Mouse (Mus musculus): ENCODE measurements around the gene Klhl5. TPM values are rescaled to one million over a fixed set of nuclear protein-coding genes. Genes with fewer than 3 reads are reported as not detected.

Gene Klhl5
- polyA plus RNA-seq, 1 experiment from 2014 or later, result 17.6 TPM

- Histone ChIP-seq H3K4me2 (no peak overlapping the region), H3K27ac (no peak overlapping the region)
- 60% methylated on average over 13 of the region's 13 CpGs for WGBS
These were observed 68.7 kb downstream of the Klhl5 start for GRCm38 (mm10) chr5:65175918-65176484.

DNA sequence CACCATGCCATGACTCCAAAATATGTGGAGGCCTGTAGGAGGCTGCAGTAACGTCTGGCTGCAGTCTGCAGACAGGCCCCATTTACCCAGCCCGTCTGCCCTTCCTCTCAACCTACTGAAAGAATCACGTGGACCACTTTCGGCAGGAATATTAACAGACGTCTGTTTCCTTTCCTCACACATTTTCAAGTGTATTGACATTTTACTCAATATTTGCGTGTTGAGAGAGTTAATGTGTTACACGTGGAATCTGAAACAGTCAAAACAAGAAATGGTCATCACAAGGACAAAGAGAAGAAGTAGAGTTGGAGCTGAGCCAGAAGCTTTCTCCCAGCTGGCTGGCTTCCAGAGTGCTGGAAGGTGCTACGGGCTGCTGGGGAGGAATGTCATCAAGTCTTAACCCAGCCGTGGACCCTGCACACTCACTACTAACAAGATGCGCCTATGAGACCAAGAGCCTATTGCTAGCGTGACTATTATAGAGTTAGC is 69.7 kb downstream of the Klhl5 start:
- Histone ChIP-seq H3K36me3 (no peaks in the 10 kb centered on the region), H3K27ac (no peak overlapping the region), H3K4me3 (no peak overlapping the region), H3K27me3 (0 out of 2 replicates have a peak, but pooled peaks cover 4% of the 10 kb centered on the region), H3K9me3 (no peaks in the 10 kb centered on the region), H3K4me1 (peaks cover 22% of the 10 kb centered on the region), H3K9ac (no peak overlapping the region), H3K4me2 (no peak overlapping the region)
- no peak for ATAC-seq (ENCODE audit: insufficient number of reproducible peaks, low FRiP score, low TSS enrichment, low read depth)
- WGBS, result 19% methylated on average over 11 of the region's 11 CpGs

More at GRCm38 (mm10) chr5:65175918-65176484, 68.7 kb downstream of the Klhl5 start:
- H3K4me1 ChIP-seq, result peaks cover 15% of the 10 kb centered on the region
- no peak overlapping the region for H3K4me3 ChIP-seq
- no peak overlapping the region for H3K9ac ChIP-seq
- H3K9me3 ChIP-seq, result no peaks in the 10 kb centered on the region
- no peak for ATAC-seq (ENCODE audit: insufficient number of reproducible peaks, low FRiP score, low TSS enrichment, low read depth)
- H3K36me3 ChIP-seq, result no peaks in the 10 kb centered on the region
- H3K27me3 ChIP-seq, result 0 out of 2 replicates have a peak, but pooled peaks cover 4% of the 10 kb centered on the region

GRCm38 (mm10) chr5:65178477-65178876 is 71.1 kb downstream of the Klhl5 start:
- Histone ChIP-seq H3K9me3 (no peaks in the 10 kb centered on the region), H3K4me1 (peaks cover 22% of the 10 kb centered on the region), H3K4me2 (no peak overlapping the region), H3K36me3 (no peaks in the 10 kb centered on the region), H3K9ac (no peak overlapping the region), H3K27ac (no peak overlapping the region), H3K27me3 (0 out of 2 replicates have a peak, but pooled peaks cover 4% of the 10 kb centered on the region), H3K4me3 (no peak overlapping the region)
- no peak for ATAC-seq (ENCODE audit: insufficient number of reproducible peaks, low FRiP score, low TSS enrichment, low read depth)
- WGBS, result 82% methylated on average over 9 of the region's 9 CpGs

- H3K36me3 ChIP-seq, result no peaks in the 10 kb centered on the region
- no peak for ATAC-seq (ENCODE audit: insufficient number of reproducible peaks, low FRiP score, low TSS enrichment, low read depth)
- H3K4me2 ChIP-seq, result no peak overlapping the region
- H3K27me3 ChIP-seq, result no peaks in the 10 kb centered on the region
- H3K9me3 ChIP-seq, result no peaks in the 10 kb centered on the region
- peaks cover 19% of the 10 kb centered on the region for H3K4me1 ChIP-seq
- WGBS, result 61% methylated on average over 21 of the region's 21 CpGs
- H3K27ac ChIP-seq, result no peak overlapping the region
- H3K9ac ChIP-seq, result no peak overlapping the region
- no peak overlapping the region for H3K4me3 ChIP-seq
These were observed 73.9 kb downstream of the Klhl5 start for GRCm38 (mm10) chr5:65181160-65181793.

DNA sequence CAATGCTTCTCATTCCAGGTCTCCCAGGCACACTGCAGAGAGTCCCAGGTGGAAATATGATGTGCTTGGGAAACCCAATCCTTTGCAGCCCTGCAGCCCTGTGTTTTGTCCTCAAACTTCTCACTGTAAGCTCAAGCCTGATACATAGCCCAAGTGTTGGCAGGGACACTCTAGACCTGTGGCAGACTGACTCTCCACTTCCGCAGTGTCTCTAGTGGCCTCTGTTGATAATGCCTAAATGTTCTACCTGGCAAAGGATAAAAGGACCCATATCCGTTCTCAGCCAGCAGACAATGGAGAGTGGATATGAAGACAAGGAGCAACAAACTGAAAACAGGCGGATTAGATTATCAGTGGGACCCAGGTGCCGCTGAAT is 74.4 kb downstream of the Klhl5 start:
- no peaks in the 10 kb centered on the region for H3K36me3 ChIP-seq
- H3K27me3 ChIP-seq, result no peaks in the 10 kb centered on the region
- H3K4me3 ChIP-seq, result no peak overlapping the region
- no peak overlapping the region for H3K9ac ChIP-seq
- ATAC-seq (ENCODE audit: insufficient number of reproducible peaks, low FRiP score, low TSS enrichment, low read depth), result no peak
- WGBS, result 80% methylated on average over 4 of the region's 4 CpGs
- no peaks in the 10 kb centered on the region for H3K9me3 ChIP-seq
- no peak overlapping the region for H3K4me2 ChIP-seq
- peaks cover 18% of the 10 kb centered on the region for H3K4me1 ChIP-seq
- no peak overlapping the region for H3K27ac ChIP-seq

DNA sequence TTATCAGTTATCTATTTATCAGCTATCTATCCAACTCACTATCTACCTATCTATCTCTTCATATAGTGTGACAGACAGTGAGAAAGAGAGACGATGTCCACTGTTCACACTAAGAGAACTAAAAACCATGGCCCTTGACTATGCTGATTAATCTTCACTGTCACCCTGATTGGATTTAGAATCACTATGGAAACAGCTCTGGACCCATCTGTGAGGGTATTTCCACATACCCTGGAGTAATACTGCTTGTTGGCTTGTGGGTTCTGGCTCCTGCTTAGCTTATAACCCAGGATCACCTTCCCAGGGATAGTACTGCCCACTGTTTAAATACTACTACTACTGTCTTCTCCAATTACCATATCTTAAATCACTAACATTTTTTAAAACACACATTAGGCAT is 74.9 kb downstream of the Klhl5 start:
- Histone ChIP-seq H3K36me3 (no peaks in the 10 kb centered on the region), H3K4me1 (peaks cover 13% of the 10 kb centered on the region), H3K4me3 (no peak overlapping the region), H3K4me2 (no peak overlapping the region), H3K9me3 (no peaks in the 10 kb centered on the region), H3K27me3 (no peaks in the 10 kb centered on the region), H3K27ac (no peak overlapping the region), H3K9ac (no peak overlapping the region)
- WGBS, result 91% methylated on average over 1 of the region's 1 CpGs
- no peak for ATAC-seq (ENCODE audit: insufficient number of reproducible peaks, low FRiP score, low TSS enrichment, low read depth)

GRCm38 (mm10) chr5:65191601-65192000 is 84.3 kb downstream of the Klhl5 start:
- no peak overlapping the region for H3K4me3 ChIP-seq
- WGBS, result 70% methylated on average over 5 of the region's 5 CpGs
- no peak overlapping the region for H3K9ac ChIP-seq
- no peaks in the 10 kb centered on the region for H3K27me3 ChIP-seq
- H3K4me2 ChIP-seq, result no peak overlapping the region
- no peaks in the 10 kb centered on the region for H3K36me3 ChIP-seq
- H3K9me3 ChIP-seq, result no peaks in the 10 kb centered on the region
- H3K4me1 ChIP-seq, result no peaks in the 10 kb centered on the region
- H3K27ac ChIP-seq, result no peak overlapping the region
- no peak for ATAC-seq (ENCODE audit: insufficient number of reproducible peaks, low FRiP score, low TSS enrichment, low read depth)

DNA sequence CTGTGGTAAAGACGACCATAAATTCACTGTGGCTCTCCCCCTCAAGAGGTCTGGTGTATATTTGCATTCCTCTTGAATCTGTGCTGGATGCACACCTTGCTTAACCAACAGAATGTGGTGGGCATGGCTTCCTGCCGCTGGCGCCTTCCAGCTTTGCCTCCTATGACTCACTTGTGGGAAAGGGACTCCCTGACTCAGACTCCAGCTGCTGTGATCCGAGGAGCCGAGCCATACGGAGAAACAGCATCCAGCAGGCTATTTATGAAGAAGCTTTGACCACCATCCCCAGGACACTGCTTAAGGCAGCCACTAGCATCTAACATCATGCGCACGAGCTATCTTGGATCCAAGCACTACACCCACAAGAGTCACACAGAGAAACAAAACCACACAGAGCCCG is 87.1 kb downstream of the Klhl5 start:
- WGBS, result 80% methylated on average over 9 of the region's 9 CpGs
- Histone ChIP-seq H3K36me3 (no peaks in the 10 kb centered on the region), H3K4me3 (no peak overlapping the region), H3K27me3 (no peaks in the 10 kb centered on the region), H3K27ac (no peak overlapping the region), H3K9me3 (no peaks in the 10 kb centered on the region), H3K4me1 (no peaks in the 10 kb centered on the region), H3K4me2 (no peak overlapping the region), H3K9ac (no peak overlapping the region)
- no peak for ATAC-seq (ENCODE audit: insufficient number of reproducible peaks, low FRiP score, low TSS enrichment, low read depth)

DNA sequence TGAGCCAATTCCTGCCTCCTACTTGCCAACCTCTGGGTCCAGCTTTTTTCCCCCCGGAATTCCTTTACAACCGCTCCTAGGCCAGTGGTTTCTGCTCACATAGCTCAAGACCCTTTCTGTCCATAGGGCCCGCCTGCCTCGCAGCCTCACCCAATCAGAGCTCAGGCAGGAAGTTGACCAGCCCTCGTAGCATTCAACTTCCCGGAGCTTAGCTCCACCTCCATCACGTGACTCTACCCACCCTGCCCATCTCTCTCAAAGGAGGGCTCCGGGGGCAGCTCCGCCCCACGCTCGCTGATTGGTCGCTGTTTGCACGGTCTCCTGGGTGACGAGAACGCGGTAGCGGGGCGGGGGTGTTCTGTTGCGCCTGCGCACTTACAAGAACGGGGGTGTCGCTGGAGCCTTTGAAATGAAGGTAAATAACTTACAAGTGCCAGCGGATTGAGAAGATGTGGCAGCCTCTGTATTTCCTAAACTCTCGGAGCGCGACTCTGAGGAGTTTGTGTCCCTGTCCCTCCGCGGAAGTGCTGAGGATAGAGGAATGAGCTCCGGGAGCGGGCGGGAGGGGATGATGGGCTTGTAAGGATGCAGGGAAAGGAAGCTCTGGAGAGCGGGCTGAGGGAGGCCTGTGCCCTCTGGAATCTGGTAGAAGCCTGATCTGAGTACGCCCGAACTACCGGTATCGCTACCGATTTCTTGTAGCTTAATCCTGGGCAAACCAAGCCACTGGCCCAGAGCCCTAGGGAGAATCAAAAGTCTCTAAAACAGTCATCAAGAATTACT is 92.2 kb downstream of the Klhl5 start, which contains the start of gene Wdr19:
Gene Wdr19, plus strand, starts transcription at position 351 of the 783 bp plus-strand sequence.
- peak; percentile 99 for ATAC-seq (ENCODE audit: insufficient number of reproducible peaks, low FRiP score, low TSS enrichment, low read depth)
- no peaks in the 10 kb centered on the region for H3K9me3 ChIP-seq
- peak within 1 kb of the TSS; percentile 67 for H3K4me2 ChIP-seq
- H3K4me1 ChIP-seq, result peaks cover 8% of the 10 kb centered on the region
- peak within 1 kb of the TSS; percentile 79 for H3K27ac ChIP-seq
- H3K9ac ChIP-seq, result peak within 1 kb of the TSS; percentile 44
- no peaks in the 10 kb centered on the region for H3K27me3 ChIP-seq
- H3K36me3 ChIP-seq, result 0 out of 2 replicates have a peak, but pooled peaks cover 3% of the 10 kb centered on the region
- peak within 1 kb of the TSS; percentile 65 for H3K4me3 ChIP-seq
- under 1% methylated on average over 37 of the region's 37 CpGs for WGBS

DNA sequence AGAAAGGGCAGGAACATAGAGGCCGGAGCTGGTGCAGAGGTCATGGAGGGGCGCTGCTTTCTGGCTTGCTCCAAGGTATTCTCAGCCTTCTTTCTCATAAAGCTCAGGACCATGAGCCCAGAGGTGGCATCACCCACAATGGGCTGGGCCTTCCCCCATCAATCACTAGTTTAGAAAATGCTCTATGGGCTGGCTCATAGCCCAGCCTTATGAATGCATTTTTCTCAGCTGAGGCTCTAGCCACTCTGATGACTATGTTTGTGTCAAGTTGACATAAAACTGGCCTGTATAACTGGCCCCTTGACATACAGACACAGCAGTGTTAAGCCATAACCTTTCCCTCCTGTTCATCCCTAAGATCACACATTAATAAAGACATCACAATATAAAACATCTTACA is 97.4 kb downstream of the Klhl5 start:
- no peak for ATAC-seq (ENCODE audit: insufficient number of reproducible peaks, low FRiP score, low TSS enrichment, low read depth)
- H3K27ac ChIP-seq, result no peak overlapping the region
- no peak overlapping the region for H3K4me2 ChIP-seq
- WGBS, result 85% methylated on average over 2 of the region's 2 CpGs
- no peaks in the 10 kb centered on the region for H3K9me3 ChIP-seq
- H3K36me3 ChIP-seq, result 0 out of 2 replicates have a peak, but pooled peaks cover 3% of the 10 kb centered on the region
- no peak overlapping the region for H3K4me3 ChIP-seq
- H3K9ac ChIP-seq, result no peak overlapping the region
- no peaks in the 10 kb centered on the region for H3K27me3 ChIP-seq
- H3K4me1 ChIP-seq, result peaks cover 8% of the 10 kb centered on the region

GRCm38 (mm10) chr5:65213321-65213720 is 106.0 kb downstream of the Klhl5 start:
- Histone ChIP-seq H3K9ac (no peak overlapping the region), H3K4me1 (no peaks in the 10 kb centered on the region), H3K9me3 (no peaks in the 10 kb centered on the region), H3K27me3 (no peaks in the 10 kb centered on the region), H3K36me3 (no peaks in the 10 kb centered on the region), H3K4me3 (no peak overlapping the region), H3K4me2 (no peak overlapping the region), H3K27ac (no peak overlapping the region)
- WGBS, result 21% methylated on average over 7 of the region's 7 CpGs
- no peak for ATAC-seq (ENCODE audit: insufficient number of reproducible peaks, low FRiP score, low TSS enrichment, low read depth)
